Mouse (Mus musculus) regulatory T cell (primary cell): ENCODE measurements around the gene Mapk11.

Experiments
- in situ Hi-C: fragments of 300-600 bp; cut with MboI, MseI; formaldehyde crosslinking; loops from one replicate; pipeline ENCODE4 v1.15.1; 2025; ENCODE audit warnings: high pct_unique_total_duplicates

Gene Mapk11

DNA sequence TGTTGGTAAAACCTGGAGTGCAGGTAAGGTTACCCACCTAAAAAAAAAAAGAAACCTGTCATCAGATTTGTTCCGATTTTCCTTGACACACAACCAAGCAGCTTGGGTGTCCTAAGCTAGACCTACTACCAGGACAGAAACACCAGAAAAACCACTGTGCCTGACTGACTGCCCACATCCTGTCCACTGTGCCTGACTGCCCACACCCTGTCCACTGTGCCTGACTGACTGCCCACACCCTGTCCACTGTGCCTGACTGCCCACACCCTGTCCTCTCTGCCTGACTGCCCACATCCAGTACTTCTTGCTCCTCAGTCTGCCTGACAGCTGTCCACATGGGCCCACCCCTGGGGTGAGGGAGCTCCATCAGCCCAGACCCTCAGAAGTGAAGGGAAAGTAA, 42.5 kb downstream of the Mapk11 start:
- in situ Hi-C loops: no loop called here

DNA sequence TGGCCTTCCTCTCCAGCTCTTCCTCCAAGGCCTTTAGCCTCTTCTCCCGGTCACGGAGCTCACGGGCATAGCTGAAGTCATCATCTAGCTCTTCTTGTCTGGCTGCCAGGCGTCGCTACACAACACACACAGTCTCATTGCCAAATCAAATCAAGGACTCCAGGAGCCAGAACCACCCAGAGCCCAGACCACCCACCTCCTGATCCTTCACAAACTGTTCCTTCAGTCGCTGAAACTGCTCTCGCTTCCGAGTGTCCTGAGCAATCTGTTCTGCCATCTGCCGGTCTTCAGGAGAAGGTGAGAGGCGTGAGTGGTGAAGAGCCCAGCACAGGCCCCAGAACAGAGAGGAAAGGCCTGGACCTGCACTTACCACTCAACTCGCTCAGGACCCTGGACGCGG, 43.4 kb downstream of the Mapk11 start:
- in situ Hi-C loops: no loop called here

DNA sequence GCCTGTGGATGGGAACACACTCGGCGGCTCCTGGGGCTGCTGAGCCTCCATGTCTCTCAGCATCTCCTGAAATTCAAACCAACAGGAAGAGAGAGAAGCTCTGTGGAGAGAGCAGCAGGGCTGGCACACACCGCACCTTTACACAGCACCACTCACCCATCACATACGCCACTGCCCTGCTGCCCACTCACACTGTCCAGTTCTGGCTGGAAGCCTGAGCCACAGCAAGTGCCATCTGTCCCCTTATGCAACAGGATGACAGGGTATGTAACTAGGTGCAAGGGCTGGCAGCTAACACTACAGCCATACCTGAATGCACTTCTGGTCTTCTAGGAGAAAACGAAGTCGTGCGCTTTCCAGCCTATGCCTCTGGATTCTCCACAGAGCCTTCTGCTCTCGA, 45.0 kb downstream of the Mapk11 start:
- in situ Hi-C loops: no loop called here

DNA sequence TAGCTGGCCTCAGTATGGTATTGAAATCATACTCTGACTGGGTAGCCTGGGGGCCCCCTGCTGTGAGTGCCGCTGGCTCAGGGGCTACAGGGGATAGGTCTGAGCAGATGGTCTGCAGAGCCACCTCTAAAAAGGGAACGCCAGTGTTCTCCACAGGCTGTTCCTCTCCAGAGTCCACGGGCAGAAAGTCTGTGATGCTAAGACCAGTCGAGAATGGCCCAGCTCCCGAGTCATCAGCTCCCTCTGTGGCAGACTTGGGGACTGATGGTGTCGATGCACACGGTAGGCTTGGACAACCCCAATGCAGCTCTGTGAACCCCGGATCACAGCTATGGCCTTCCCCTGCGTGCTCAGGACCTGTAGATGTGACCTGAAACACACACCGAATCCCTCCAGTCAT, 45.5 kb downstream of the Mapk11 start:
- in situ Hi-C loops: no loop called here

DNA sequence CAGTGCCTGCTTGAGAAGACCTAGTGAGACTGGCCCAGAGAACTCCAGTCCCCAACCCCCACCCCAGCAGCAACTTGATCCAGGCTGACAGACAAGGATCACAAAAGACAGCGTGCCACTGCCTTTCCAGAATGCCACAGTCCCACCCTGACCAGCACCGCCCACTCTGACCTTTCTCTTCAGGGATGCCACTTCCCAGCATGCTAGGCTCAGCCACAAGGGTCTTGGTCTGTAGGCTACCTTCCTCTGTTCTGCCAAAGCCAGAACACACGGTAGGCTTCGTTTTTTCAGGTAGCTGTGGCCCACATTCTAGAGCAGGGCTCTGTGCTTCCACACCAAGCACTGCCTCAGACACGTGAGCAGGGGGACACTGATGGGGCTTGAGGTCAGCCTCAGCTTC, 46.8 kb downstream of the Mapk11 start:
- in situ Hi-C loops: no loop called here

DNA sequence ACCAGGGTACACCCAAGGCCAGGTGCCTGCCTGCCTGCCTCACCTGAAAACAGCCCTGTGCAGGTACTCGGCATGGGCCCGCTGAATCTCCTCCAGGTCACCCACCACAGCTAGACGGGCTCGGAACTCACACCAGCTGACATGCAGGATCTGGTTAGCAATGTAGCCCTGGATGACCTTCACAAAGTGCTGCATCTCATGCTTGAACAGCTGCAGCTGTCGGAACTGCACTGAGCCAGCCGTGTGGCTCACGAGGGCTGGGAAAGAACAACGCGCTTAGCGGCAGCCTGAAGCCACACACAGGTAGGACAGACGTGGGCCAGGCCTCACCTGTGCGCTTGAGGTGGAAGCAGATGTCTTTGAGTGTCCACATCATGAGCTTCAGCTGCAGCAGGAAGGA, 48.6 kb downstream of the Mapk11 start:
- in situ Hi-C loops: no loop called here

DNA sequence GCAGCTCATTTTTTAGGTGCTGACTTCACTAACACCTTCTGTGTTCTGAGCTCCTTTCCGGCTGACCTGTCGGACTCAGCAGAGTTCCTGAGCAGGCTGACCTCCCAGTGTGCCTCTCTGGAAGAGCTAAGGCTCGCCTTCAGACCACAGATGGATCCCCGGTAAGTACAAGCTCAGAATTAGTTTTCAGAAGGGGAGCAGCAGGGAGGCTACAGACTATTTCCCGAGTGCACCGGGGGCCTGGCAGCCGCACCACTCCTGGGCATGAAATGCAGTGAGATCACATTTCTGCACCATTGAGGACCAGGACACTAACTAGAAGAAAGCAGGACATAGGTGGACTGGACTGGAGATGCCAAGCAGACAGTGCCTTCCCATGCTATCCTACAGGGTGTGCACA, 50.8 kb downstream of the Mapk11 start:
- in situ Hi-C loops: no loop called here

DNA sequence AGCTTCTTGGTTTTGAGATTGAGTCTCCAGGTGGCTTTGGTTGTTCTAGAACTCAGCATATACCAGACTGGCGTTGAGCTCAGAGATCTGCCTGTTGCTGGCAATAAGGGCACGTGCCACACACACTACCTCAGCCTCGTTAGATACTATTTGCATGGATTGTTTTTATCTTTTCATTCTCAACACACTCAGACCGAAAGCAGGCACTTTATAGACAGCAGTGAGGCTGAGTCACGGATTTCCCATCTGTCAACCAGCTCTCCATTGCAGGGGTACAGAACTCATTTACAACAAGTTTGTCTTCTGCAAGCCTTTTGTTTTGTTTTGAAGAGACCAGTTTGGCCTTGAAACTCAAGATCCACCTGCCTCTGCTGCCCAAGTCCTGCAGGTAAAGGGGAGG, 52.0 kb downstream of the Mapk11 start:
- in situ Hi-C loops: no loop called here
